Mouse (Mus musculus): ENCODE measurements around the gene Dchs1. TPM values are rescaled to one million over a fixed set of nuclear protein-coding genes. Genes with fewer than 3 reads are reported as not detected.

The Dchs1 gene
- polyA plus RNA-seq, 1 experiment from 2014 or later, result 20.7 TPM

DNA sequence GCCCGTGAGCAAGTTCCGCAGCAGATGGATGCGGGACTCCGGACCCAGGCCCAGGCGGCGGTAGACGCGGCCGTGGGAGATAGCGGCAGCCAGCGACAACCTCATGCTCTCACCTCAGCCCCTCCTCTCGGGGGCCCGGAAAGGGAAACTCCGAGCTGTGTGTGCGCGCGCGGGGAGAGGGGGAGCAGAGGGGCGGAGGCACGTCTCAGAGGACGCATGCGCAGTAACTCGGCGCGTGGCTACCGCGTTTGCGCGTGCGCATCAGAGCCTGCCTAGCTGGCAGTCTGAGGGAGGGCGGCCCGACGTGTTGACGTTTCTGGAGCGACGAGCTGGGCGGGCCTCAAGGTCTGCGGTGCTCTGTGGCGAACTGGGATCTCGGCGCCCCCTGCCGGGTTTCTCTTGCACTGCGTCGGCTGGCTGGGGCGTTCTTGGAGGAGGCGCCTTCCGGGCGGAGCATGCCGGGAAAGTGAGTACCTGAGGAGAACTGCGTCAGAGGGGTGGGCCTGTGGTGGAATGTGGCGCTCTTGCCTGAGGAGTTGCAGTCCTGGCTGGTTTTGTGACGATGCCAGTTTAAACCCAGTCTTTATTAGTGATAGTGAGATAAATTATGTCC lies 23.5 kb upstream of the Dchs1 start, which contains the start of gene Mrpl17:
Gene Mrpl17, minus strand, starts transcription at position 223 of the 613 bp plus-strand sequence.
- ATAC-seq (ENCODE audit: insufficient read depth), result peak; percentile 97

DNA sequence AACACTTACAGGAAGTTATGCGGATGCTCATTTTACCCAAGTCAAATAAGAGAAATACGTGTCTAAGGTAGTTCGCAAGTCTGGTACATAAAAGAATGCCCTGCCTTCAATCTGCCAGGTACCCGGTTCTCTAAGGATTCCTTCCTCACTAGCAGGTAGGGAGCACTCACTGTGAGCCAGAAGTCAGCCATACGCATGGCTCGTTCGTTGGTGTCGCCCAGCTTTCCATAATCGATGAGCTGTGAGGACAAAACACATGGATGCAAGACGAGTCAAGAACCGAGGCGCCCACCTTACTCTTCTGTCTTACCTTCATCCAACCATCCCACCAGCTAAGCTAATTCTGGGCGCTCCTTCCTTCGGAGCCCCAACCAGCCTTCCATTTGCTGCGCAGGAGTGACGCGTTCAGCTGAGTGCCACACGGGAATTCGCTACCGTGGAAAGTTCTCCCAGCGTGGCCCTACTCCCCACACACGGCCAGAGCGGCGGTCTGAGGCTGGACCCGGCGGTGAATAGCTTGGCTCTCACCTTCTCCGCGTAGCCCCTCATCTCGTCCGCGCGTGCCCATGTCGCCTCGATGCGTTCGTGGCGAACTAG lies 22.9 kb upstream of the Dchs1 start:
- peak overlapping the region; percentile 95 for H3K9ac ChIP-seq
- no peaks in the 10 kb centered on the region for H3K9me3 ChIP-seq (ENCODE audit: low read depth, low read length)
- peaks cover 6% of the 10 kb centered on the region for H3K4me1 ChIP-seq (ENCODE audit: insufficient read depth)
- WGBS, result 3% methylated on average over 37 of the region's 37 CpGs
- DNase-seq, result no peak
- ATAC-seq (ENCODE audit: insufficient read depth), result peak; percentile 64
- H3K4me2 ChIP-seq, result peak overlapping the region; percentile 85
- H3K36me3 ChIP-seq (ENCODE audit: insufficient read depth), result peaks cover 23% of the 10 kb centered on the region
- H3K27me3 ChIP-seq (ENCODE audit: insufficient read depth, low read length), result no peaks in the 10 kb centered on the region
- peak overlapping the region; percentile 87 for H3K27ac ChIP-seq (ENCODE audit: low read depth)
- no peak for TF ChIP-seq CTCF (IDR thresholded peaks at IDR 0.05; ENCODE audit: low read depth)
- peak overlapping the region; percentile 88 for H3K4me3 ChIP-seq (ENCODE audit: low read depth, low read length)

More for the DNA sequence above, 23.5 kb upstream of the Dchs1 start, which contains the start of gene Mrpl17:
- TF ChIP-seq CTCF (IDR thresholded peaks at IDR 0.05; ENCODE audit: low read depth), result peak; percentile 91
- H3K9me3 ChIP-seq (ENCODE audit: low read depth, low read length), result no peaks in the 10 kb centered on the region
- peak within 1 kb of the TSS; percentile 95 for H3K9ac ChIP-seq
- H3K27ac ChIP-seq (ENCODE audit: low read depth), result peak within 1 kb of the TSS; percentile 87
- under 1% methylated on average over 52 of the region's 52 CpGs for WGBS
- peaks cover 23% of the 10 kb centered on the region for H3K36me3 ChIP-seq (ENCODE audit: insufficient read depth)
- no peaks in the 10 kb centered on the region for H3K27me3 ChIP-seq (ENCODE audit: insufficient read depth, low read length)
- H3K4me3 ChIP-seq (ENCODE audit: low read depth, low read length), result peak within 1 kb of the TSS; percentile 88
- H3K4me1 ChIP-seq (ENCODE audit: insufficient read depth), result peaks cover 6% of the 10 kb centered on the region
- DNase-seq, result peak; percentile 100
- peak within 1 kb of the TSS; percentile 85 for H3K4me2 ChIP-seq

DNA sequence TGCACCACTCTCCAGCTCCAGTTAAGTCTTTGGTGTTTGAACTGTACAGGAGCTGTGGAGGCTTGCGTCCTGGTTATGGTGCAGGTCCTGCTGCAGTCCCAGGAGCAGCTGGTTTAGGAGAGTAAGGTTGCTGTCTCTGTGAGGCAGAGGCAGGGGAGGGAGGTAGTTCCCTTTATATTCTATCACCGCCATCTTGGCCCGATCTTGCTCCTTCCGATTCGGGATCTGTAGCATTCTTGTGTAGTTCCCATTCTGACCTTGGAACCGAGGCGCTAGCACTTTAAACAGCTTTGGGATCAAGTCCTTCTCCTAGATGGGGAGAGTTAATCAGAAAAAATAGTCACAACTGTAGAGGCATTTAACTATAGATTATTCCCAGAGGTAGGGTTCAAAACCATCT lies 22.4 kb upstream of the Dchs1 start:
- 66% methylated on average over 7 of the region's 7 CpGs for WGBS

DNA sequence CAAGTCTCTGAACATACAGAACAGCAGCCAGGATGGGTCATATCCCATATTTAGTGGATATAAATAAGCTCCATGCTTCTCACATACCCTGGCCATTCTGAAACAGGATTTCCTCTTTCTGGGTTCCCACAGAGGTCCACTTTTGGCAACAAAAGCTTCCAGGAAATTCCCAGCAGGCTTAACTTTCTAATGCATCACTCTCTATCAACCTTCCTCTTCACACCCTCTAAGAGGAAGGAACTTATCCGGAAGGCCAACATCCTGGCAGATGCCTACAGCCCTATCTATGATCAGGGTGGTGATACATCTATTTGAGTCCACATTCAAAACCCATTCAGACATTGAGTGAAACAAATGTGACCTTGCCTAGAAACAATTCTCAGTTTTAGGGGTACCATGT lies 20.9 kb upstream of the Dchs1 start:
- ATAC-seq (ENCODE audit: insufficient read depth) (no peak), DNase-seq (peak; percentile 33)
- no peak overlapping the region for H3K27ac ChIP-seq (ENCODE audit: low read depth)
- H3K4me1 ChIP-seq (ENCODE audit: insufficient read depth), result peaks cover 6% of the 10 kb centered on the region
- 85% methylated on average over 1 of the region's 1 CpGs for WGBS
- H3K9me3 ChIP-seq (ENCODE audit: low read depth, low read length), result no peaks in the 10 kb centered on the region
- no peaks in the 10 kb centered on the region for H3K27me3 ChIP-seq (ENCODE audit: insufficient read depth, low read length)
- H3K4me2 ChIP-seq, result no peak overlapping the region
- no peak for TF ChIP-seq CTCF (IDR thresholded peaks at IDR 0.05; ENCODE audit: low read depth)
- H3K36me3 ChIP-seq (ENCODE audit: insufficient read depth), result peaks cover 23% of the 10 kb centered on the region
- H3K4me3 ChIP-seq (ENCODE audit: low read depth, low read length), result no peak overlapping the region
- no peak overlapping the region for H3K9ac ChIP-seq

More for the DNA sequence above, 22.4 kb upstream of the Dchs1 start:
- TF ChIP-seq CTCF (IDR thresholded peaks at IDR 0.05; ENCODE audit: low read depth), result no peak
- Histone ChIP-seq H3K9ac (peak overlapping the region; percentile 95), H3K36me3 (ENCODE audit: insufficient read depth) (peaks cover 23% of the 10 kb centered on the region), H3K27me3 (ENCODE audit: insufficient read depth, low read length) (no peaks in the 10 kb centered on the region), H3K27ac (ENCODE audit: low read depth) (peak overlapping the region; percentile 87; the same call in 1 of the 2 replicates), H3K4me1 (ENCODE audit: insufficient read depth) (peaks cover 6% of the 10 kb centered on the region), H3K9me3 (ENCODE audit: low read depth, low read length) (no peaks in the 10 kb centered on the region), H3K4me3 (ENCODE audit: low read depth, low read length) (peak overlapping the region; percentile 88), H3K4me2 (peak overlapping the region; percentile 85)
- DNase-seq, result no peak
- ATAC-seq (ENCODE audit: insufficient read depth), result no peak

DNA sequence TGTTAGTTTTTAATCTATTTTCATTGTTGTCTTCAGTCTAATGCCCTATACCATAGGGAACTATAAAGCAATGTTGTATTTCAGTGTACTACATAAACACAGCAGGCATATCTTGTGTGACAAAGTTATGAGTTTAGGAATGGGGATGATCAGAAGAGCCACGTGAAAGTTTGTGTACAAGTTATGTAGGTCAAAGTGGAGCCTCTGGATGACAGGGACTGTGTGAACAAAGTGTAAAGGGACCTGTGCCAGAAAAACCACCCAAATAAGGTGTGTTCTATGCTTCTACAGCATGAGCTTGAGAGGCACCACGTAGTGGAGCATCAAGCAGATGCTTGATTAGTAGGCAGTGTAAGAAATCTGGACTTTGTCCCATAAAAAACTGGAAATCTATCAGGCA lies 19.3 kb upstream of the Dchs1 start:
- no peak for ATAC-seq (ENCODE audit: insufficient read depth)

DNA sequence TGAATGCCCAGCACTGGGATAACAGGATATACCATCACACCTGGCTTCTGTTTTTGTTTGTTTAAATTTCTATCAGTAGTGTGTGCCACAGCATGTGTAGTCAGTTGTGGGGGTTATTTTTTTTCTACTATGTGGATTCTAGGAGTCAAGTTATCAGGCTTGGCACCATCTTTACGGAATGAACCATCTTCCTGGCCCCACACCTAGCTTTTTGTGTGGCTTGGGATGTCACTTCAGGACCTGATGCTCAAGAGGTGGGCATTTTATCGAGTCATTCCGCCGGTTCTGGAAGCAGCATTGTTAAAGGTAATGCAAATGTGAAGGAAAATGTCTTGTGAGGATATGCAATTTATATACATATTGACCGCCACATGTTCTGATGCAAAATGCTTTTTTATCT lies 18.7 kb upstream of the Dchs1 start:
- Histone ChIP-seq H3K36me3 (ENCODE audit: insufficient read depth) (peaks cover 23% of the 10 kb centered on the region), H3K27ac (ENCODE audit: low read depth) (no peak overlapping the region), H3K4me1 (ENCODE audit: insufficient read depth) (peaks cover 6% of the 10 kb centered on the region), H3K4me2 (no peak overlapping the region), H3K27me3 (ENCODE audit: insufficient read depth, low read length) (no peaks in the 10 kb centered on the region), H3K9me3 (ENCODE audit: low read depth, low read length) (no peaks in the 10 kb centered on the region), H3K4me3 (ENCODE audit: low read depth, low read length) (no peak overlapping the region), H3K9ac (no peak overlapping the region)
- no peak for DNase-seq
- no peak for ATAC-seq (ENCODE audit: insufficient read depth)
- TF ChIP-seq CTCF (IDR thresholded peaks at IDR 0.05; ENCODE audit: low read depth), result no peak
- 75% methylated on average over 5 of the region's 5 CpGs for WGBS

More for the DNA sequence above, 19.3 kb upstream of the Dchs1 start:
- Histone ChIP-seq H3K9me3 (ENCODE audit: low read depth, low read length) (no peaks in the 10 kb centered on the region), H3K9ac (no peak overlapping the region), H3K4me1 (ENCODE audit: insufficient read depth) (peaks cover 6% of the 10 kb centered on the region), H3K27ac (ENCODE audit: low read depth) (no peak overlapping the region), H3K36me3 (ENCODE audit: insufficient read depth) (peaks cover 23% of the 10 kb centered on the region), H3K27me3 (ENCODE audit: insufficient read depth, low read length) (no peaks in the 10 kb centered on the region), H3K4me3 (ENCODE audit: low read depth, low read length) (no peak overlapping the region), H3K4me2 (no peak overlapping the region)
- no peak for DNase-seq
- WGBS, result 51% methylated on average over 2 of the region's 2 CpGs
- TF ChIP-seq CTCF (IDR thresholded peaks at IDR 0.05; ENCODE audit: low read depth), result no peak

DNA sequence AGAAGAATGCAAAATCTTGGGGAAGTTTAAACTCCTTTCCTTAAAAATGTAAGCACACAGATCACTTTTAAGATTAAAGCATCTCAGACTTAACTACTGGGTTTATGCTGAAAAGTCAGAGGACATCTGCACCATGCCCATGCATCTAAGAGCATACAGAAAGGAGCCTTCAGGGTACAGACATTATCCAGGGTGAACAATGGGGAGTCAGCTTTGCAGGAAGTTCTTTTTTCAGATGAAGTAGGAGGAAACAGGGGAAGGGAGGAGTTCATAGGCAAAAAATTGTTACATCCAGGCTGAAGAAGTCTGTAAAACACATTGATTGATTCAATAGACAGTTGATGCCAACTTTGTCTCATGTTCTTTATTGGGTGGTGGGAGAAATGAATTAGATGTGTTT lies 16.0 kb upstream of the Dchs1 start:
- TF ChIP-seq CTCF (IDR thresholded peaks at IDR 0.05; ENCODE audit: low read depth), result no peak
- H3K27ac ChIP-seq (ENCODE audit: low read depth), result no peak overlapping the region
- H3K27me3 ChIP-seq (ENCODE audit: insufficient read depth, low read length), result no peaks in the 10 kb centered on the region
- peaks cover 9% of the 10 kb centered on the region; the same call in 1 of the 2 replicates for H3K36me3 ChIP-seq (ENCODE audit: insufficient read depth)
- no peaks in the 10 kb centered on the region for H3K9me3 ChIP-seq (ENCODE audit: low read depth, low read length)
- H3K4me3 ChIP-seq (ENCODE audit: low read depth, low read length), result no peak overlapping the region
- no peak overlapping the region for H3K9ac ChIP-seq
- ATAC-seq (ENCODE audit: insufficient read depth) (no peak), DNase-seq (no peak)
- H3K4me2 ChIP-seq, result no peak overlapping the region
- H3K4me1 ChIP-seq (ENCODE audit: insufficient read depth), result no peaks in the 10 kb centered on the region; the same call in 1 of the 2 replicates

All from lung, embryonic 14.5 days (tissue).